Mouse (Mus musculus): ENCODE measurements around the gene Ksr1. TPM values are rescaled to one million over a fixed set of nuclear protein-coding genes. Genes with fewer than 3 reads are reported as not detected.

The Ksr1 gene
- total and polyA plus RNA-seq, 3 experiments: 22.5 to 73.1 (median 61.2) TPM

DNA sequence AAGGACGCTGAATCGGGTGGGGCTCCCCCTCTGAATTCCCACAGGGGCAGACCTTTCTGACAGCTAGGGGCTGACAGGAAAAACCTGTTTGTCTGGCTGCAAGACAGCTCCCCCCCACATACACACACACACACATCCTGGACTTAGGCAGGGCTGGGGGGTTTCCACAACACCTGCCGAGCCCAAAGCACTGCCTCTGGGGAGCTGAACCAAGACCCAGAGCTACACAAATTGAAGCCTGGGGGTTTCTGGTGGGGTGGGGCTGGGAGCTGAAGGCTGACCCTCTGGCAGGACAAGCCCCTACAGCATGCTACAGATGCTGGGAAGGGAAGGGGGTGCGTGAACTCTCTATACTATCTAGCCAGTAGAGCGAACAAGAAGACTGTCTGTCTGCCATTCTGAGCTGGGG lies 42.7 kb downstream of the Ksr1 start:
- Histone ChIP-seq H3K27ac (ENCODE audit: insufficient read depth, low read depth) (peak overlapping the region; percentile 98), H3K4me2 (ENCODE audit: insufficient read depth, low read depth, poor library complexity, severe bottlenecking) (peak overlapping the region; percentile 65)
- dilution Hi-C loops (cut with MboI; ENCODE audit: extremely low pct_ligation_motif_present, extremely low pct_unique_long_range_greater_than_20kb, low sequenced_read_pairs): no loop called here

GRCm38 (mm10) chr11:79102280-79102679 lies 43.9 kb downstream of the Ksr1 start:
- peak overlapping the region; percentile 25; the same call in 1 of the 2 replicates for H3K9ac ChIP-seq (ENCODE audit: insufficient read depth, low read depth)
- H3K27ac ChIP-seq (ENCODE audit: insufficient read depth, low read depth): peak overlapping the region; percentile 98
- H3K4me1 ChIP-seq (ENCODE audit: control insufficient read depth in 1 of 2, insufficient read depth in 2 of 2): peaks cover 75 to 99% of the 10 kb centered on the region in 2 experiments
- 0 out of 2 replicates have a peak overlapping the region, but pooled peaks have one; percentile 65 for H3K4me2 ChIP-seq (ENCODE audit: insufficient read depth, low read depth, poor library complexity, severe bottlenecking)
- dilution Hi-C loops (cut with MboI; ENCODE audit: extremely low pct_ligation_motif_present, extremely low pct_unique_long_range_greater_than_20kb, low sequenced_read_pairs): no loop called here
- H3K36me3 ChIP-seq (replicated peaks in 1 of 2; ENCODE audit: control insufficient read depth in 1 of 2, insufficient read depth in 1 of 2, low read length in 1 of 2): peaks cover 27 to 68% of the 10 kb centered on the region in 2 experiments
- no peaks in the 10 kb centered on the region for H3K9me3 ChIP-seq (replicated peaks; ENCODE audit: low read length)
- DNase-seq (ENCODE audit: extremely low read depth): peak; percentile 75
- H3K27me3 ChIP-seq (replicated peaks): no peaks in the 10 kb centered on the region
- peak overlapping the region in 1 of 3 experiments; percentile 37 for H3K4me3 ChIP-seq (replicated peaks in 1 of 3; ENCODE audit: low read depth in 2 of 3, low read length in 2 of 3, poor library complexity in 1 of 3)
- H3K79me2 ChIP-seq (replicated peaks; ENCODE audit: control insufficient read depth, extremely low read depth, insufficient read depth, poor library complexity, severe bottlenecking): peaks cover 59% of the 10 kb centered on the region
- in situ Hi-C loops (cut with MboI; ENCODE audit: low pct_ligation_motif_present, low pct_unique_long_range_greater_than_20kb, low sequenced_read_pairs): no loop called here
- TF ChIP-seq ZNF384 (IDR thresholded peaks at IDR 0.05; ENCODE audit: low read depth, low read length): no peak
- no peak for TF ChIP-seq MAX (IDR thresholded peaks at IDR 0.05; ENCODE audit: low read length)
- 0 out of 2 replicates have a peak, but pooled peaks have one; percentile 33 for TF ChIP-seq RCOR1 (conservative IDR thresholded peaks at IDR 0.05; ENCODE audit: low read depth, low read length)
- peak; percentile 47; the same call in 1 of the 2 replicates for TF ChIP-seq MAZ (IDR thresholded peaks at IDR 0.05; ENCODE audit: low read depth, low read length)
- TF ChIP-seq POLR2A (IDR thresholded peaks at IDR 0.05; ENCODE audit: low read depth, low read length): no peak; the same call in 1 of the 2 replicates
- TF ChIP-seq CTCF (conservative IDR thresholded peaks at IDR 0.05 in 1 of 2, IDR thresholded peaks at IDR 0.05 in 1 of 2; ENCODE audit: low read depth in 2 of 2, low read length in 2 of 2): peak; percentile 43 to 66
- 0 out of 2 replicates have a peak, but pooled peaks have one; percentile 0 for TF ChIP-seq ELF1 (IDR thresholded peaks at IDR 0.05; ENCODE audit: low read depth, low read length)
- TF ChIP-seq CHD1 (IDR thresholded peaks at IDR 0.05; ENCODE audit: low read depth, low read length): no peak
- no peak for TF ChIP-seq JUND (conservative IDR thresholded peaks at IDR 0.05; ENCODE audit: low read depth, low read length)
- TF ChIP-seq MEF2A (IDR thresholded peaks at IDR 0.05; ENCODE audit: borderline replicate concordance, low read depth, low read length): no peak
- peak; percentile 80 for TF ChIP-seq SMC3 (IDR thresholded peaks at IDR 0.05; ENCODE audit: low read depth, low read length)
- TF ChIP-seq SIN3A (IDR thresholded peaks at IDR 0.05; ENCODE audit: low read length): 0 out of 2 replicates have a peak, but pooled peaks have one; percentile 39
- TF ChIP-seq E2F4 (IDR thresholded peaks at IDR 0.05; ENCODE audit: insufficient replicate concordance, low read depth, low read length): no peak
- TF ChIP-seq JUN (IDR thresholded peaks at IDR 0.05; ENCODE audit: insufficient read depth, low read depth, low read length): no peak
- TF ChIP-seq ZMIZ1 (IDR thresholded peaks at IDR 0.05; ENCODE audit: low read depth, low read length): no peak
- TF ChIP-seq UBTF (IDR thresholded peaks at IDR 0.05; ENCODE audit: low read depth, low read length): no peak

More for the DNA sequence above, 42.7 kb downstream of the Ksr1 start:
- TF ChIP-seq MYC (IDR thresholded peaks at IDR 0.05; ENCODE audit: low read depth, low read length): peak; percentile 83
- no peak; the same call in none of the 2 replicates for TF ChIP-seq NELFE (IDR thresholded peaks at IDR 0.05; ENCODE audit: low read depth, low read length)
- TF ChIP-seq NRF1 (IDR thresholded peaks at IDR 0.05; ENCODE audit: low read depth, low read length): no peak
- TF ChIP-seq IRF4 (IDR thresholded peaks at IDR 0.05; ENCODE audit: low read depth, low read length): peak; percentile 94
- 0 out of 2 replicates have a peak, but pooled peaks have one; percentile 37 for TF ChIP-seq E2F4 (IDR thresholded peaks at IDR 0.05; ENCODE audit: insufficient replicate concordance, low read depth, low read length)
- peak; percentile 46; the same call in 1 of the 2 replicates for TF ChIP-seq JUN (IDR thresholded peaks at IDR 0.05; ENCODE audit: insufficient read depth, low read depth, low read length)
- TF ChIP-seq ZNF384 (IDR thresholded peaks at IDR 0.05; ENCODE audit: low read depth, low read length): 0 out of 2 replicates have a peak, but pooled peaks have one; percentile 18
- TF ChIP-seq MAZ (IDR thresholded peaks at IDR 0.05; ENCODE audit: low read depth, low read length): peak; percentile 99
- 0 out of 2 replicates have a peak, but pooled peaks have one; percentile 50 for TF ChIP-seq ELF1 (IDR thresholded peaks at IDR 0.05; ENCODE audit: low read depth, low read length)
- TF ChIP-seq ETS1 (conservative IDR thresholded peaks at IDR 0.05; ENCODE audit: low read depth, low read length): peak; percentile 99
- peak; percentile 90 for TF ChIP-seq RCOR1 (conservative IDR thresholded peaks at IDR 0.05; ENCODE audit: low read depth, low read length)
- peak; percentile 94 for TF ChIP-seq BHLHE40 (IDR thresholded peaks at IDR 0.05; ENCODE audit: low read depth, low read length)
- peak; percentile 75; the same call in 1 of the 2 replicates for TF ChIP-seq TBP (conservative IDR thresholded peaks at IDR 0.05; ENCODE audit: low read depth, low read length)
- TF ChIP-seq HCFC1 (IDR thresholded peaks at IDR 0.05; ENCODE audit: low read depth, low read length): peak; percentile 47
- TF ChIP-seq RAD21 (IDR thresholded peaks at IDR 0.05; ENCODE audit: low read depth, low read length): no peak; the same call in none of the 2 replicates
- peak; percentile 83 for TF ChIP-seq KAT2A (IDR thresholded peaks at IDR 0.05; ENCODE audit: insufficient replicate concordance, low read length)
- TF ChIP-seq POLR2AphosphoS2 (IDR thresholded peaks at IDR 0.05; ENCODE audit: low read depth, low read length): peak; percentile 77; the same call in 1 of the 2 replicates
- peak; percentile 49; the same call in 1 of the 2 replicates for TF ChIP-seq MAFK (IDR thresholded peaks at IDR 0.05; ENCODE audit: insufficient replicate concordance, low read length)
- TF ChIP-seq UBTF (IDR thresholded peaks at IDR 0.05; ENCODE audit: low read depth, low read length): peak; percentile 76
- TF ChIP-seq JUND (conservative IDR thresholded peaks at IDR 0.05; ENCODE audit: low read depth, low read length): peak; percentile 31; the same call in 1 of the 2 replicates
- TF ChIP-seq ZMIZ1 (IDR thresholded peaks at IDR 0.05; ENCODE audit: low read depth, low read length): peak; percentile 86
- peak; percentile 31 for TF ChIP-seq SMC3 (IDR thresholded peaks at IDR 0.05; ENCODE audit: low read depth, low read length)
- TF ChIP-seq MAX (IDR thresholded peaks at IDR 0.05; ENCODE audit: low read length): peak; percentile 63
- no peak for TF ChIP-seq USF2 (conservative IDR thresholded peaks at IDR 0.05; ENCODE audit: low read depth, low read length)
- peak; percentile 94; the same call in 1 of the 2 replicates for TF ChIP-seq SIN3A (IDR thresholded peaks at IDR 0.05; ENCODE audit: low read length)
- TF ChIP-seq TCF12 (IDR thresholded peaks at IDR 0.05; ENCODE audit: low read depth, low read length): peak; percentile 100
- no peak for TF ChIP-seq GABPA (IDR thresholded peaks at IDR 0.05; ENCODE audit: insufficient replicate concordance, low read depth, low read length)
- peak; percentile 98 for TF ChIP-seq EP300 (IDR thresholded peaks at IDR 0.05; ENCODE audit: low read length)
- no peak for TF ChIP-seq PAX5 (IDR thresholded peaks at IDR 0.05; ENCODE audit: low read length)
- TF ChIP-seq USF1 (IDR thresholded peaks at IDR 0.05; ENCODE audit: low read depth, low read length): no peak
- TF ChIP-seq CHD1 (IDR thresholded peaks at IDR 0.05; ENCODE audit: low read depth, low read length): no peak; the same call in 1 of the 2 replicates
- TF ChIP-seq POLR2A (IDR thresholded peaks at IDR 0.05; ENCODE audit: low read depth, low read length): no peak; the same call in 1 of the 2 replicates
- TF ChIP-seq CHD2 (IDR thresholded peaks at IDR 0.05; ENCODE audit: low read length): peak; percentile 88
- peak; percentile 97 for TF ChIP-seq MEF2A (IDR thresholded peaks at IDR 0.05; ENCODE audit: borderline replicate concordance, low read depth, low read length)
- TF ChIP-seq MXI1 (IDR thresholded peaks at IDR 0.05; ENCODE audit: low read depth, low read length): peak; percentile 76
- TF ChIP-seq CTCF (conservative IDR thresholded peaks at IDR 0.05 in 1 of 2, IDR thresholded peaks at IDR 0.05 in 1 of 2; ENCODE audit: low read depth in 2 of 2, low read length in 2 of 2): no peak
- TF ChIP-seq ZKSCAN1 (IDR thresholded peaks at IDR 0.05; ENCODE audit: borderline replicate concordance, low read depth, low read length): no peak
- TF ChIP-seq ZC3H11A (IDR thresholded peaks at IDR 0.05; ENCODE audit: low read depth, low read length): peak; percentile 1; the same call in 1 of the 2 replicates
- Histone ChIP-seq H3K4me3 (replicated peaks in 1 of 3; ENCODE audit: low read depth in 2 of 3, low read length in 2 of 3, poor library complexity in 1 of 3) (no peak overlapping the region), H3K27me3 (replicated peaks) (no peaks in the 10 kb centered on the region), H3K79me2 (replicated peaks; ENCODE audit: control insufficient read depth, extremely low read depth, insufficient read depth, poor library complexity, severe bottlenecking) (peaks cover 60% of the 10 kb centered on the region), H3K9ac (ENCODE audit: insufficient read depth, low read depth) (peak overlapping the region; percentile 15; the same call in 1 of the 2 replicates), H3K4me1 (ENCODE audit: control insufficient read depth in 1 of 2, insufficient read depth in 2 of 2) (peaks cover 72 to 99% of the 10 kb centered on the region in 2 experiments), H3K36me3 (replicated peaks in 1 of 2; ENCODE audit: control insufficient read depth in 1 of 2, insufficient read depth in 1 of 2, low read length in 1 of 2) (peaks cover 32 to 70% of the 10 kb centered on the region in 2 experiments), H3K9me3 (replicated peaks; ENCODE audit: low read length) (no peaks in the 10 kb centered on the region)
- peak; percentile 96 for DNase-seq (ENCODE audit: extremely low read depth)
- in situ Hi-C loops (cut with MboI; ENCODE audit: low pct_ligation_motif_present, low pct_unique_long_range_greater_than_20kb, low sequenced_read_pairs): no loop called here
